Comparison of ENCODE assay signal across 8 mouse cellular contexts in the genomic region with DNA sequence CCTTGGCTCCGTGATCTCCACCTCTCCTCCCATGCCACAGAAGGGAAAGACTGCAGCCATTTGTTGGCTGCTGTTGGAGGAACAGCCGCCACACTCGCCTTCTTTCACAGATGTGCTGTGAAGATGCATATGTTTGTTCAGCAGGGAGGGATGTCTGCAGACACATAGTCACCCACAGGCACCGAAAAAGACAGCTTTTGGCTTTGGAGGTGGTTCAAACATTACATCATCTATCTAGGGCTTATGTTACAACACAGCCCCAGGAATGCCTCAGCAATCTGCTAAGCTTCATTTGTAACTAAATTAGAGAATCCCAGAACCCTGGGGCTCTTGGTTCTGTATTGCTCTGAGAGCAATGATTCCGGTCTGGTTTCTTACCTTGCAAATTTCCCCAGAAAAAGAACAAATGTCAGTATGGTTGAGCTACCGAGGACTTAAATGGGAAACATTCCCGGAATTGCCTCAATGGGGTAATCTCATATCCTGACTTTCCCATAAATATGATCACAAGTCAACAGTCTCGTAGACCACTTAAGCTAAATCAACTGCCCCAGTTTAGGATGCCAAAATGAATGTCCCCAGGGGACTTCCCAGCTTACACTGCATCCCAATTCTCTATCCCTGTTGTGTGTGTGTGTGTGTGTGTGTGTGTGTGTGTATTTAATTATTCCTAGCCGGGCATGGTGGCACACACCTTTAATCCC. TPM values are rescaled to one million over a fixed set of nuclear protein-coding genes. Genes with fewer than 3 reads are reported as not detected.
A peak's percentile ranks its signal among the peaks of the same experiment; 100 is the strongest.
DNase-seq lines count a peak whose midpoint lies in the region; ATAC-seq and TF ChIP-seq lines count a peak whose summit lies in the region.

No protein-coding gene starts in this region.

- WGBS in lung, postnatal 0 days, result 52% methylated on average over 9 of the region's 9 CpGs
- WGBS in lung, adult 2 months, result 62% methylated on average over 9 of the region's 9 CpGs
- 53% methylated on average over 9 of the region's 9 CpGs for WGBS in stomach, embryonic 14.5 days
- WGBS in kidney, embryonic 15.5 days, result 55% methylated on average over 9 of the region's 9 CpGs

- H3K9ac ChIP-seq in lung, postnatal 0 days (replicated peaks; ENCODE audit: low read depth), result no peak overlapping the region
- no peak overlapping the region for H3K9ac ChIP-seq in stomach, embryonic 14.5 days (replicated peaks; ENCODE audit: low read depth, low read length)
- H3K9ac ChIP-seq in kidney, embryonic 15.5 days, result no peak overlapping the region

- H3K36me3 ChIP-seq in lung, postnatal 0 days (ENCODE audit: insufficient read depth, low read length), result no peaks in the 10 kb centered on the region
- no peaks in the 10 kb centered on the region for H3K36me3 ChIP-seq in stomach, embryonic 14.5 days (ENCODE audit: control insufficient read depth, insufficient read depth, low read length)
- H3K36me3 ChIP-seq in kidney, embryonic 15.5 days, result no peaks in the 10 kb centered on the region

- no peaks in the 10 kb centered on the region for H3K9me3 ChIP-seq in lung, postnatal 0 days (ENCODE audit: low read length)
- H3K9me3 ChIP-seq in stomach, embryonic 14.5 days (ENCODE audit: control insufficient read depth, low read depth, low read length), result no peaks in the 10 kb centered on the region
- H3K9me3 ChIP-seq in kidney, embryonic 15.5 days (replicated peaks), result no peaks in the 10 kb centered on the region

- TF ChIP-seq CTCF in lung, postnatal 0 days (IDR thresholded peaks at IDR 0.05), result no peak
- no peak for TF ChIP-seq CTCF in lung, adult 2 months (IDR thresholded peaks at IDR 0.05; ENCODE audit: insufficient read depth, low read length)
- TF ChIP-seq CTCF in layer of hippocampus, adult 2 months (conservative IDR thresholded peaks at IDR 0.05), result no peak

- H3K4me3 ChIP-seq in lung, postnatal 0 days (ENCODE audit: low read depth, low read length), result no peak overlapping the region
- no peak overlapping the region for H3K4me3 ChIP-seq in lung, adult 2 months (replicated peaks; ENCODE audit: extremely low read depth, low read depth, low read length)
- no peak overlapping the region for H3K4me3 ChIP-seq in layer of hippocampus, adult 2 months
- H3K4me3 ChIP-seq in stomach, embryonic 14.5 days (ENCODE audit: low read depth, low read length), result no peak overlapping the region
- H3K4me3 ChIP-seq in kidney, embryonic 15.5 days (replicated peaks), result no peak overlapping the region

- no peak for DNase-seq in cerebellum, postnatal 4 days (ENCODE audit: low spot score in 2 of 2)
- peak; percentile 89 for DNase-seq in lung, postnatal 0 days (ENCODE audit: low spot score)
- no peak for DNase-seq in lung, adult 2 months
- DNase-seq in layer of hippocampus, adult 2 months (ENCODE audit: low spot score in 2 of 2), result peak; percentile 68 to 80
- DNase-seq in gastrocnemius, adult 8-10 months (ENCODE audit: low spot score in 2 of 2), result no peak

- no peak overlapping the region for H3K27ac ChIP-seq in lung, postnatal 0 days (ENCODE audit: low read length)
- H3K27ac ChIP-seq in layer of hippocampus, adult 2 months, result no peak overlapping the region
- no peak overlapping the region; the same call in 1 of the 2 replicates for H3K27ac ChIP-seq in stomach, embryonic 14.5 days (ENCODE audit: low read length)
- no peak overlapping the region for H3K27ac ChIP-seq in kidney, embryonic 15.5 days

- 0 out of 2 replicates have a peak, but pooled peaks cover 1% of the 10 kb centered on the region for H3K4me1 ChIP-seq in lung, postnatal 0 days (ENCODE audit: insufficient read depth, low read depth, low read length)
- peaks cover 3% of the 10 kb centered on the region; the same call in 1 of the 2 replicates for H3K4me1 ChIP-seq in lung, adult 2 months (ENCODE audit: control insufficient read depth, insufficient read depth, low read length)
- H3K4me1 ChIP-seq in stomach, embryonic 14.5 days (ENCODE audit: control insufficient read depth, insufficient read depth, low read length), result peaks cover 3% of the 10 kb centered on the region; the same call in 1 of the 2 replicates
- H3K4me1 ChIP-seq in kidney, embryonic 15.5 days, result peaks cover 5% of the 10 kb centered on the region

- ATAC-seq in cerebellum, adult (ENCODE audit: insufficient number of reproducible peaks, low FRiP score, low TSS enrichment), result peak; percentile 81
- peak; percentile 81 for ATAC-seq in lung, postnatal 0 days
- ATAC-seq in stomach, embryonic 14.5 days (ENCODE audit: insufficient number of reproducible peaks, insufficient read depth, low FRiP score, low read depth), result peak; percentile 37; the same call in 1 of the 2 replicates
- ATAC-seq in kidney, embryonic 15.5 days (replicated peaks; ENCODE audit: low FRiP score), result no peak

- TF ChIP-seq EP300 in lung, postnatal 0 days (IDR thresholded peaks at IDR 0.05), result peak; percentile 22; the same call in 1 of the 2 replicates

- TF ChIP-seq POLR2A in lung, adult 2 months (IDR thresholded peaks at IDR 0.05; ENCODE audit: borderline replicate concordance, extremely low read depth, low read depth, low read length), result no peak

- H3K27me3 ChIP-seq in lung, postnatal 0 days (replicated peaks; ENCODE audit: insufficient read depth, low read length), result no peaks in the 10 kb centered on the region
- H3K27me3 ChIP-seq in stomach, embryonic 14.5 days (ENCODE audit: control insufficient read depth, insufficient read depth, low read length), result peaks cover 2% of the 10 kb centered on the region; the same call in 1 of the 2 replicates
- peaks cover 17% of the 10 kb centered on the region for H3K27me3 ChIP-seq in kidney, embryonic 15.5 days

- H3K4me2 ChIP-seq in lung, postnatal 0 days (replicated peaks; ENCODE audit: low read depth, low read length), result no peak overlapping the region
- no peak overlapping the region for H3K4me2 ChIP-seq in stomach, embryonic 14.5 days (replicated peaks; ENCODE audit: low read depth, low read length)
- no peak overlapping the region for H3K4me2 ChIP-seq in kidney, embryonic 15.5 days

RNA-seq across cellular contexts. Expression of gene Lamc2, which starts 5.5 kb away (rescaled TPM):
- polyA plus RNA-seq in lung, postnatal 0 days (2015; fragmentation: Nextera tagmentation; extraction: Ambion mirVana), result 62.9 and 69.0 TPM in 2 replicates
- polyA plus RNA-seq in lung, adult 2 months (2012; rRNA removed), result 36.4 and 37.5 TPM in 2 replicates
- total RNA-seq in layer of hippocampus, adult 2 months (2021), result 1 to 10 TPM; 1.6 to 3.2 TPM
- polyA plus RNA-seq in stomach, embryonic 14.5 days (2014; fragmentation: Nextera tagmentation; extraction: Ambion mirVana), result 14.3 and 15.2 TPM in 2 replicates
- polyA plus RNA-seq in kidney, embryonic 15.5 days (2015; fragmentation: Nextera tagmentation; extraction: Ambion mirVana), result 42.3 and 43.8 TPM in 2 replicates
- total RNA-seq in gastrocnemius, adult 8-10 months (2022), result 1 to 10 TPM; 1.8 to 4.9 (median 3.0) TPM

Comparison
In these comparisons a context has a peak if more than half of its experiments do, and no peak if none do; other contexts are left out.
1. DNase-seq: peak in lung, postnatal 0 days (single experiment) and layer of hippocampus, adult 2 months (2 of 2); none in cerebellum, postnatal 4 days (0 of 2), lung, adult 2 months (single experiment) and gastrocnemius, adult 8-10 months (0 of 2).